Mouse (Mus musculus) testis, postnatal 10 days (tissue): ENCODE measurements around the gene Rasgef1b.

ENCODE experiments used
- DNase-seq: peaks from one replicate; pipeline ENCODE4 v3.0.0; 2021; ENCODE audit warnings: low spot score

The Rasgef1b gene

DNA sequence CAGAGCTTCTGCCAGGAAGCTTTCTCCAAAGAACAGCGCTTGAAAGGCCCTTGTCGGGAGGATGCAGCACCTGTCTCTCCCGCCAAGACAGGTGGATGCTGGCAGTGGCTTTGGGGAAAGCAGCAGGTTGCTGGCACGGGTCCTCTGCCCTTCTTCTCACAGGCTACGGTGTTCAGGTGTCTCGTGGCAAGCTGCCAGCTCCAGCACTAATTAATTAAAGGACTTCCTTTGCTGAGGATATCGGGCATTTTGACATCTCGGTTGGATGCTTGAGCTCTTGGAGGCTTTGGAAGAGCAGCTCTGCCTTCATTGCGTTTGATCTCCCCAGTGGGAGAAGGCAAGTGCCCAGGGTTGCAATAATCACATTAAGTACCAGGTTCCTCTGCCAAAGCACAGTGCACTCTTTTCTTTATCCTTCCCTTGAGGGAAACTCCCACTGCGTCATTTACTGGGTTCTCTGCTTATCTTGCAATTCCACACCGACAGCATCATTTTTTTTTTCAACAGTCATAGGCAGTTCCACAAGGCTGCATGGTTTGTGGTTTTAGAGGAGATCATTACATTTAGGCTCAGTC, 187.5 kb downstream of the Rasgef1b start:
- peak; percentile 61 for DNase-seq

DNA sequence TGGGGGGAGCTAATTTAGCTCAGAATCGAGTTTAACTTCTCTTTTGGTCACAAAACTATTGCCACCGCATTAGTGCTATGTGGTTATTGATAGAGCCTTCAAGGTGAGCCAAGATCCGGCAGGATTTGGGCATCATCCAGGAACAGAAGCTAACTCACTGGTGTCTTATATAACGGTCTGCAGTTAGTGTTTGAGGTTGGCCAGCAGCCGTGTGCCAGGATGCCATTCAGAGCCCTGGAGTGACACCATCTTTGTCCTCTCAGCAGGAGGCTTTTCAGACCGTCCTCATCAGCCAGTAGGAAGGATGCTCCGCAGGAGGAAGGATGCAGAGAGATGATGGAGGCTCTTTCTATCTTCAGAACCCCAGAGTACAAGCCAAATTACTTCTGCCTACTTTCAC, 195.4 kb downstream of the Rasgef1b start:
- no peak for DNase-seq

DNA sequence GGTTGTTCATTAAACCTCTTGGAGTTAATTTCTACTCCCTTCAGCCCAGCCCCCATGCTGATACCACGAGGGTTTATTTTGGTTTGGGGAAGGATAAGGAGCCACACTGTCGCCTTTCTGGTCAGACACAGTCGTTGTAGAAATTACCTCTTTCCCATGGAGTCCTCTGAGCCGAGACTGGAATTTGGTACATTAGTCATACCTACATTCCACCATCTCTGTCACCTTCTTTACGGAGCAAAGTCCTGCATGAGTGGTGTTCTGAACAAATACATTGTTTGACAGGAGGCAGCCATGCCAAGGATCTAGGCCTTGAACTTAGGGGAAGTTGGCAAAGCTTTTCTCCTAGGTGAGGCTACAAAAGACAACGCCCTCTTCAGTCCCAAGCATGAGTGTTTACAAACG, 202.1 kb downstream of the Rasgef1b start:
- no peak for DNase-seq

DNA sequence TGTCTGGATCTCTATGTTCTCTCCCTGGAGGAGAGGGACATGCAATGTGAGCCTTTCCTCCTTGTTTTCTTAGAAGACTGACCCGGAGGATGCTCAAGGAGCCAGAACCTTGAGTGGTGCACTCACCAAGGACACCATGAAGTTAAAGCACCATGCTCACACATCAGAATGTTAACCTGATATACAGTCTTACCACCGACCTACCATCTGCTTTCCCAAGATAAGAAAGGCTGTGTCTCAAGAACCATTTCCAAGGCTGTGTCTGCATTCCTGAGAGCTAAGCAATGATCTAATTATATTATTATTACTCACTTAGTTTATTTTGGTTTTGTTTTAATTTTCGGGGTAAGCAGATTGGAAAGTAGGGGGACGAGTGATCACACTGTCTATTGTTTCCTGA, 203.2 kb downstream of the Rasgef1b start:
- no peak for DNase-seq

DNA sequence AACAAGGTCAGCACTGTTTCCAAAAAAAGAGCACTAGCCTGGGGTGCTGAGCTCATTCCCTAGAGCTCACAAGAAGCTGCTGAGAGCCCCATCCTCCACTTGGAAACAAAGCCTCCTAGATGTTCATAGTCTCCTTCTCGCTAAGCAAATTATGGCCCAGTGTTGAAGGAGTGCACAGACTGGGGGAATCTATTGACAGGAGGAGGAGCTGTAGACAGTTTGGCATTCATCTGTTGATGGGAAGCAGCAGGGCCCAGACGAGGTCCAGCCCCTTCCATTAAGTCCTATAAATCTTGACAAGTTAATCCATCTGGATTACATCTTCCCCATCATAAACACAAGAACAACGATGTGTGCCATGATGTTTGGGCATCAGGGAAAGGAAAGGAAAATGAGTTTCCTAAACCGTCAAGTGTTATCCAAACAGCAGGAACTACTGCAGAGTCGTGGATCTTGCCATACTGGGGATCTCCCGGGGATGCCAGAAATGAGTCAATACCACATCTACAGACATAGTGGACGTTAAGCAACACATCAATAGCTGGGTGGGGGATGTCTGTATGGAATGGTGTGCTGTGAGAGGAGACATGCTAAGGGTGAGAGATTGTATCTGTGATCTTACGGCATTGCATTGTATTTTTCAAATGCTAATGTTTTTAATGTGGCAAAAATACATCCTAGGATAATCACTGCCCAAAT, 206.1 kb downstream of the Rasgef1b start:
- DNase-seq = no peak

DNA sequence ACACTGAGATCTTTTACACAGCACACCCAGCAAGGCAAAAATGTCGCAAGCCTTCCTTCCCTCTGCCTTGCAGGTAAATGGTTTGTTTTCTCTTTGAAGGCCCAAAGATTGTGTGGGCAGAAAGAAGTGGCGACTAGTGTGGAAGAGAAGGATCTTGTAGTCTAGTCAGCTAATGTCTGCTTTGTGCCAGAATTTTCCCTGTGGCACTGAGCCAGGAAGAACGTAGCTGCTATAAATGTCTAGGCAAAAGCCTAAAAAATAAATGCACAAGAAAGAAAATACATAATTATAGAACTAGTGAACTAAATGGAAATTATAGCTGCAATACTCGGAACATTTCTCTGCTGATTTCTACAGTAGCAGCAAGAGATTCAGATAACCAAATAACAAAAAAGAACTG, 207.5 kb downstream of the Rasgef1b start:
- DNase-seq = peak; percentile 58

DNA sequence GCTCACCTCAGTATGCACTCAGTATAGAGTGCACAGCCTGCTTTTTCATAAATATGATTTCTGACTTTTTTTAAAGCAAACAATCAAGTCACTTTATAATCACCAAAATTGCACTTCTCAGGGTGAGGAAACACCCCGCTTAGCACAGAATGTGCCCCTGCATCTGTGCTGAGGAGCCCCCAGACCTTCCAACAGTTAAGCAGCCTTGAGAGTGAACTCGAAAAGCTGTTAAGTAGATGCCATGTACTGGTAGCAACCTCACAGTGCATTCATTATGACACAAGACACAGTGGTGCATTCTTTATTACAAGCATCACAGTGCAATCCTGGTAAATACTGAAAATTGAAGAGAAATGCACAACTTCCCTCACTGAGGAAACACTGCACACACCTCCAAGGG, 209.3 kb downstream of the Rasgef1b start:
- DNase-seq = no peak

DNA sequence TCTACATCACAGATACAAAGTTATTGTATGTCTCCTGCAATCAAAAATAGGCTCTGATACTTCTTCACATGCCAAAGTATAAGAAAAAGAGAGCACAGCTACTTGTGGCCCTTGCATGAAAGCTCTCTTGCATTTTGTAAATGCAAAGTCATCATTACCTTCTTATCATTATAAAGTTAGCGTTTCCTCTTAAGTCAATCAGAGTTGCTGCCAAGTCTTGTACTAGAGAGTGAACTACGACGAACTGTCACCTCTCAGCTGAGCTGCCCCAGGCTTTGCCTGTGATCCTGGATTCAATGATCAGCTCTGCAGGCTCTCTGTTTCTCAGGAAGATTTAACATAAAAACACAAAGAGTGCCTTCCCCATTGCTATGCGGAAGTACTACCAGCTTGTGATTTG, 209.8 kb downstream of the Rasgef1b start:
- DNase-seq = no peak

DNA sequence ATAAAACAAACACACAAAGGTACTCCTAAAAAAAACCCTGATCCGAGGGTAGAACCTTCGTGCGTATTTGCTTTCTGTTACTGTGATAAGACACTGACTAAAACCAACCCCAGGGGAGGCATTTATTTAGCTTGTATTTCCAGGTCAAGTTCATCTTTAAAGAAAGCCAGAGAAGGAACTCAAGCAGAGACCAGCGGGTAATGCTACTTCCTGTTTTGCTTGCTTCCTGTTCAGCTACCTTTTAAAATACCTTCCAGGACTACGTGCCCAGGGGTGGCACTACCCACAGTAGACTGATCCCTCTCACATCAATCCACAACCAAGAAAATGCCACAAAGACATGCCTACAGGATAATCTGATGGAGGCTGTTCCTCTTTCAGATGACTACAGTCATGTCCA, 212.7 kb downstream of the Rasgef1b start:
- DNase-seq = no peak

DNA sequence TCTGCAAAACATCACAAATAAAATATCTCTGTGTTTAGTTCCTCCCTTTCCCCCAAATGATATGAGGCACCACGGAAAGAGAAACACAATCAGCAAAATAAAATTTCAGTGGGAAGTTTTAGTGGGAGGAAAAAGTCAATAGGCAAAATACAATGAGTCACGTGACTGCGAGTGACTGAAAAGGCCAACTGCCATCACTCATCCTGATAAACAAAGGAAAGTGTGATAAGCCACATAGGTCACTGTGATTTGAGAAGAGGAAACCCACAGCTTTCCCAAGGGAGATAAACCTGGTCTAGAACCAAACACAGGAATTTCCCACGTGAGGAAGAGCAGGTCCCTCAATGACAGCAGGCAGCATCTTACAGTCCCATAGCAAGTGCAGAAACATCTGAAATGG, 213.1 kb downstream of the Rasgef1b start:
- DNase-seq = no peak

DNA sequence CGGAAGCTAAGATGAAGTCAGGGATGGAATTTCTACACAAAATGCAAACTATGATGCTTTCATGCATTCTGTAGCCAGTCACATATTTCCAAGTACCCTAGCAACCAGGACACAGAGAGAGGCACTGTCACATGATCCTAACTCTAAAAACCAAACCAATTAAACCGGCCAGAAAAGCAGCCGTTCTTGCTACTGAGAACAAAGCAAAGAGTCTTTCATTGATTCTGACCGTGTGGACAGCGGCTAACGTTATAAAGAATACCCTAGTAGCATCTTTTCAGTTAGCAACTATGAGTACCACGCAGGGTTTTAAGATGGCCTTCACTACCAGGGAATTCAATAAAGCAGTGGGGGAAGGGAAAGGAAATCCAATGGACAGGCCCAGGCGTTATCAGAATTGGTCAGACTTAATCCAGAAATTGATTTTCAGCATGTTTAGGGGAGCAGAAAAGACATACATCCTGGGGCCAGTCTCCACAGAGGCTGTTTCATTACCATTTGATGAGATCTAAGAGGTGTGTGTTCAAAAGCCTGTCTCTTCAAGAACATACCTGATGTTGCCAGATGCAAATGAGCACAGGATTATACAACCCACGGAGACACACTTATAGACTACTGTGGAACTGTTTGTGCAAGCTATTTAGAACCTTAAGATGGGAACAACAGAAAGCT, 215.5 kb downstream of the Rasgef1b start:
- DNase-seq = no peak

DNA sequence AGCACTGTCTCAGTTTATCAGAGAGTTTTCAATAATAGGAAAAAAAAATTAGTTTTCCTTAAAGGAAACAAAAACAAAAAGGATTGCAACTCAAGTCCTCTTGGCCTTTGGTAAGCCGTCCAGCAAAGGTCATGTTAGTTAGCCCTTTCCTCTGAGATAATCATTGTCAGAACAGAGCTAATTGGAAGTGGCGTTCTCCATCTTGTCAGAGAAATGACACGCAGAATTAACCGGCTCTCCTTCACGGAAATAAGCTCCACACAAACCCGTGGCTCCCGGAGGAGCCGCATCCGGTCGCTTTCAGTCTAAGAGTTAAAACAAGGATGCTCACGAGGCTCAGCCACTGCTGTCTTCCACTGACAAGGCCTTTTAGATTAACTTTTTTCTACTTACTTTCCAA, 217.8 kb downstream of the Rasgef1b start:
- no peak for DNase-seq

DNA sequence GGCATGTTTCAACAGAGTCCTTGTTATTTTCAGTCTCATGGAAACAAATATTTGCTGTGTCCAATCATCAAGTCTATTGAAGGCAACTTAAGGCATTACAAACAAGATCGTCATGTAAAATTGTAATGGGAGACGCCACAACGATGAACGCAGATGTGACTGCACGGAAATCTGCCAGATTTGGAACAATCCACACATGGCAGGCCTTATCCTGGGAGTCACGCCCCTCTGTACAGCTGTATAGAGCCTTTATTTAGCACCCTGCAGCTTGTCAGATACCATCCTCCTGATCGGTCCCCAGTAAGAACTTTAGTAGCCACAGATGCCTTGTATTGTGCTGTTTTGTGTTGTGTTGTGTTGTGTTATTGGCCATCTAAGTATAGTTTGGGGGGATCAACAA, 222.8 kb downstream of the Rasgef1b start:
- no peak for DNase-seq

DNA sequence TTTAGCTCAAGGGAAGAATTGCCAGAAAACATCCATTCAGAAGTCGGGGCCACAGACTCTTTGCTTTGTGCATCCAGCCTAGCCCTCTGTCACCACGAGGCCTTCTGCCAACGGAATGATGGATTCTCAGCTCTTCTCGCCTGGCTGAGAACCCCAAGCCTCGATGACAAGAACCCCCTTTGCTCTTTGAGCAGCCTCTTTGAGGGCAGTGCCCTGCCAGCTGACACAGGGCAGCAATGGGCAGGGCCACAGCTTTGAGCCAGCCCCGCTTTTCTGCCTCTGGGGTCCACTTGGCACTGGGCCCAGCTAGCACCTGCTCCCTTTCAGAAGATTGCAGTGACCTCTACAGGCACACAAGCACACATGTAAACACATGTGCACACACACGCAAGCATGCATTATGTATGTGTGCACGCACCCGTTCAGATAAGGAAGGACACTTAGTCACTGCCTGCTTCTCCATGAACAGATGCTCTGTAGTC, 224.5 kb downstream of the Rasgef1b start:
- peak; percentile 55 for DNase-seq

DNA sequence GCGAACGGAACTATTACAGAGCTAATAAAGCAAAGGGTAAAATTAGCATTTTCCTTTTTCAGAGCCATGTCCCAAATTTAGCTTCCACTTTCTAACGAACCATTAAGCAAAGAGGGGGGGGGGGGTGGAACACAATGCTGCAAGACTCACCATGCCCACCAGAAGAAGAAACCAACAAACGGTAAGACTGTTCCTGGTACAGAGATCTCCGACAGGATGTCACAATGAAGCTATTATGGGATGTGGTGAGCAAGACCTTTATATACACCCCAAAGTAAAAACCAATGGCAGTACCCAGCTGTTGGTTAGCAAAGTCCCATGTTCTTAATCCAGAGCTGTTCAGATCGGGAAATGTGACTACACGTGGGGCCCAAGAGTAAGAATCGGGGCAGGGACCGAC, 226.2 kb downstream of the Rasgef1b start:
- DNase-seq = no peak

DNA sequence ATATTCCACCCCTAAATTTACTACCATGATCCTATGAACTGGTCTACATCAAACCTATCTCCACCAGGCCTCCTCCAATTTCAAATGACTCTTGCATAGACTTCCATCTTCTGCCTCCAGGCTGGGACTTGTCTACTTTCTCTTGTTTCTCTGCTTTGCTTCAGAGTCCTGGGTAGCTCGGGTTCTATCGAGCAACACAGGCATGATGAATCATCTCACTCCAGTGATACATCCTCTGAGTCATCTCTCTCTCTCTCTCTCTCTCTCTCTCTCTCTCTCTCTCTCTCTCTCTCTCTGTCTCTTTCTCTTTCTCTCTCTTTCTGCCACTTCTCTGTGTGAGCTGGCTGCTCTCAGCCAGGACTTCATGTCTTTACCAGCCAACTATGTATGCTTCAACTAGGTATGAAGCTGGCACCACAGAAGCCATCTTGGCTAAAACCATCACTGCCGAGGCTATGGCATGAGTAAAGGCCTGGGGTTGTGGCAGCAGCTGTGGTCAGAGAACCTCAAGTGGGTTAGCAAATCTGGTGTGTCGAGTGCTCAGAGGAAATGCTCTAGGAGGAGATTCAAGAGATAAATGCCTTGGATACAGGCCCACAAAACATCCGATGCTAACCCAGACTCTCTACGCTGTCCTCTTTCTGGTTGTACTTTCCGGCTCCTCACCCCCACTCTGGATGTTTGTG, 229.3 kb downstream of the Rasgef1b start:
- DNase-seq = no peak

DNA sequence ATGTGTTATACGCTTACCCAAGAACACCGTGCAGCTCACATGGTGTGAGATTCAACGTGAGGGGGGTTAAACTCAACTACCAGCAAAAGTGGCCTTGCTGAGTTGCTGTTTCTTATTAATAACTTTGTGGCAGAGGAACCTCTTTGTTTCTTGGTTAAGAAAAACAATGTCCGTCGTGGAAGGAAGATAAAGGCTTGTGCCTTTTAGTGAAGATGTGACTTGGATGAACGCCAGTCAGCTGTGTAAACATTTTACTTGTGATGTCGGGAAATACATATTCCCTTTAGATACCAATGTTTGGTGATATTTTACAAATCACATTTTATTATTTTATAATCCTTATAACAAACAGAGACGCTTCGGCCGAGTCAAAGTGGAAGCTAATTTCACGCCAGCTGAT, 231.0 kb downstream of the Rasgef1b start:
- no peak for DNase-seq

DNA sequence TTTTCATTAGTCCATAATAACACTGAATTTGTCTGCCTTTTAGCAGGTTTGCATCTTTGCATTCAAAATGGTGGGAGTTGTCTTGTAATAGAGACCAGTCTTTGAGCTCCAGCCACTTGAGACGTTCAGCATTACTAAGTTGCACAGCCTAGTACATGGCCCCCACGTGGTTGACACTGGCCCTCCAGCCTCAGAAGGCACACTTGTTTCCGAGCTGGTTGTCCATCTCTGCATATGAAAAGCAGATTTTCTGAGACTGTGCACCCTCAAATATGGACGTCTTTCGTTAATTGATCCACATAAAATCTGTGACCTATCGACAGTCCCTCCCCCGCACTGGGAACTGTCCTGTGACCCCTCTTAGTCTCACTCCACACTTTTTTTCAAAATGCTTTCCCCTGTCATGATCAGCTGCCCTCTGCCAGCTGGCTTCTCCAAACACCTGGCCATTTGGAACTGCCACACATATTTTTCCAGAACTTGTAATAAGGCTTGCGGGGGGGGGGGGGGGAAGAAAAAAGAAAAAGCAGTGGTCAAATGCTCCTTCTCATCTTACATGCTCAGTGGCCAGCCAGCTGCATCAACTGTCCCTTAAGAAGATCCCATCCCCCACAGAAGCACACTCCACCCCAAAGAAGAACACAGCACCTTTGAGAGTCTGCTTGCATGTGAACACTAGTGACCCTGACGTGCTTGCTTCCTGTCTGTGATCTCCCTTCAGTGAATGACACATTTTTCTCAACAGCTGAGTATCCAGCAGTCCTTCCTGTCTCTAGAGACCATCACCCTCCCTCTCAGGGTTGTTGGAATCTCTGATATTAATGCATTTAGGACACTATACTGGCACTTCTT, 231.7 kb downstream of the Rasgef1b start:
- no peak for DNase-seq

DNA sequence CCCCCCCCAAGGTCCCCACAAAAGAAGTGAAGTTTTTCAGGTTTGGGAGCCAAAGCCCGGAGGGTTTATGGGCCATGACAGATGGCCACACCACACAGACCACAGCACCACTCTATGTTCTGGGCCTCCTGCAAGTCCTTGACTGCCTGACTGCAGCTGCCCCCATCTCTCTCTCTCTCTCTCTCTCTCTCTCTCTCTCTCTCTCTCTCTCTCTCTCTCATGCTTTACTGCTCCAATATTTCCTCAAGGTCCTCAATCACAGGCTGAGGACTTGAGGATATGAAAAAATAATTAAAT, 232.8 kb downstream of the Rasgef1b start:
- DNase-seq = no peak

DNA sequence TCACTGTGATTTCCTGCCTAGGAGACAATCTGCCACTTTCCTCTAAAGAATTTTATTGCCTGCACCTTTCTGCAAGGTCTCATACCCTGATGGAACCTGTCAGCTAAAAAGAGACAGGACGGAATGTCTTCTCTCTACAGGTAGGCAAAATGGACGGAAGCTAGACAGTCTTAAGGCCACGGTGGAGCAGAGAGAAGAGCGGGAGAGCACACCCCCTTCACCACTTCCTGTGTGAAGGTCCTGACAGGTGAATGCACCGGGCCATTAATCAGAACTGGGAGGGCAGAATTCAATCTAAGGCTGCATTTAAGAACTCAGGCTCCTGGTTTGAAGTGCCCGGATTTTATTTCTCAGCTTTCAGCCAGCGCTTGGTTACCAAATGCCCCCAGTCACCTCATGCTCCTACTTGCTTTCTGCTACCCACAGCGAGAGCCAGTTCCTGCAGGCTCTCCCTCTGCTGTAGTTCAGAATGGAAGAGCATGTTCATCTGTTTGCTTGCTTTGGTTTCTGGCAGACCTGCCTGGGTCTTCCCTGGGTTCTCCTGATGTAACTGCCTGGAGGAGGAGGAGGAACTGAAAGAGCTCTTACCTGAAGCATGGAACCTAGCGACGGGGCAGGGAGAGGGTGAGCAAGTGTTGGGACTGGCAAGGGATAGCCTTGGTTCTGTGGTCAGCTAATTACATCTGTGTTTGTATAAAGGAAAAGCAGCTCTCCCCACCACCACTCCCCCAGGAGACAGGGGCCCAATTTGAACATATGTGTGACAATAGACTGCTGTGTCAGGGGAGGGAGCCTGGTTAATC, 233.3 kb downstream of the Rasgef1b start:
- DNase-seq = no peak

DNA sequence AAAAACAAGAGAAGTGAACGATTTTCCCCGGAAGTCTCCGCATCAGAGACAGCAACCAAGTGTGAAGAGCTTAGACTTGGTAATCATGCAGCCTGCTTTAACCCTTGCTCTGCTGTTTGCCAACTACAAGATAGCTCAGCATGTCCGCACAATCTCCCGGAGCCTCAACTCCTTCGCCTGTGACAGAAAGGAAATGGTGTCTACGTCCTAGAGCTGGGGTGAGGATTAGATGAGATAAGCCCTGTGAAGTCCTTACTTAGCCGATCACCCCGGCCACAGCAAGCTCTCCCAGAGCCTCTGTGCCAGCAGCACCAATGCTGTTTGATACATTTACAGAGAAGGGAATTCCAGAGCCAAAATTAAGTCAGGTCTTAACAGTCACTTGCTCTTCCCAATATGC, 235.0 kb downstream of the Rasgef1b start:
- no peak for DNase-seq
